Mouse (Mus musculus): ENCODE measurements around the gene Lemd1.
A peak's percentile ranks its signal among the peaks of the same experiment; 100 is the strongest.

Lemd1 gene

DNA sequence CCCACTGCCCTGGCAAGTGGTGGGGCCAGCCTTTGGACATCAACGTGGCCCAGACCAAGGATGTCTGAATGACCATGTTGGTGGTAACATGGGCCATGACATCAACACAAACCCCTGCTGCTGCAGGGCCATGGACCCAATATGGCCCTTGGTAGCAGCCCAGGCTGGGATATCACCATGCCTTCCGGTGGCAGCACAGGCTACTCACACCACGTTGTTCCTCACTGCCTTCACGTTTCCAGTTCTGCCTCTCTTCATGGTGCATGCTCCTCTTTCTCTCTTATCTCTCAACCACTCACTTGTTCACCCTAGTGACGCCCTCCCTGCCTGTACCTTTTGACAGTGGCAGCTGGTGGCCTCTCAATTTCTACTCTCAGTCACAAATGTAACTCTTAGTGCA, 53.8 kb downstream of the Lemd1 start:
- no peak for DNase-seq (ENCODE audit: low read depth, low spot score)

DNA sequence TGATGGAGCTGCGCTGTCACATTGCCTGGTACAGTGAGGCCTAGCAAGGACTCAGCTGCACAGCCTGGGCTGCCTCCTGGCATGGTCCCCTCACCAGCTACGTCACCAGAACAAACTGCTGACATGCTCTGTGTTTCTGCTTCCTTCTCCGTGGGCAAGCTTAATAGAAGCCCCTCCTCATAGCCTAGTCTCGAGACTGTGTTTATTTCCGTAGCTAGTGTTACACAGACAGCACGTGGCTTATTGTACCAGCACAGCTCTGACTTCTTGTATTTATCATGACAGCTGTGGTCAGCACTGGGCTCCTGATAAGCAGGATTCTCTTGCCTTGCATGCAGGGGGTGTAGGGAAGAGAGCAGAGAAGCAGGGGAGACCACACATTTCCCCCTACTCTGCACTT, 54.9 kb downstream of the Lemd1 start:
- no peak for DNase-seq (ENCODE audit: low read depth, low spot score)

DNA sequence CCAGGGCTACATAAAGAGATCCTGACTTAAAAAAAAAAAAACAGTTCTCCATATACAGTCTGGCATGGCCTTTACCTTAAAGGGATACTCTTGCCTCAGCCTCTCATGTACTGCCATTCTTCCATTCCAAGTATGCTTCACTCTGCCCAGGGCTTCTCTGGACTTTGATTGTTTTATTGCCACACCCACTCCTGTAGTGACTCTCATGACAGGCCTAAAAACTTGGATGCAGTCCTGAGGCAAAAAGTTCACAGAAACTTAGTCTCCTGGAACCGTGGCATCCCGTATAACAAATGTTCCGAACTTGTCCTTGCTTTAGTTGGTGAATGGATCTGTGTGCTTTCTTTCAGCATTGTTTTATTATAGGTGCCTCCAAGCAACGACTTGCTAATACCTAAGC, 55.4 kb downstream of the Lemd1 start:
- no peak for DNase-seq (ENCODE audit: low read depth, low spot score)

DNA sequence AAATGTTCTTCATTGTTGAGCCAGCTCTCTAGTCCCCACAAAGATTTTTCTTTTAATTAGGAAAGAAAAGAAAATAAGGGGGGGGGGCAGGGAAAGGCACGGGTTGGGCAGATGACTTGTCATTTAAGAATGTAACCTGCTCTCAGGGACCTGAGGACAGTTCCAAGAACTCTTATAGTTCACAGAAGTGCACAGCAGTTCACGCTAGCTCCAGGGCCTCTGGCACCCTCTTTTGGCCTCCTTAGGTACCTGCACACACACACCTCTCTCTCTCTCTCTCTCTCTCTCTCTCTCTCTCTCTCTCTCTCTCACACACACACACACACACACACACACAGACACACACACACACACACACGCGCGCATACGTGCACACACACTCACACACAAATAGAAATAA, 63.2 kb downstream of the Lemd1 start:
- DNase-seq (ENCODE audit: low read depth, low spot score) = peak; percentile 78

DNA sequence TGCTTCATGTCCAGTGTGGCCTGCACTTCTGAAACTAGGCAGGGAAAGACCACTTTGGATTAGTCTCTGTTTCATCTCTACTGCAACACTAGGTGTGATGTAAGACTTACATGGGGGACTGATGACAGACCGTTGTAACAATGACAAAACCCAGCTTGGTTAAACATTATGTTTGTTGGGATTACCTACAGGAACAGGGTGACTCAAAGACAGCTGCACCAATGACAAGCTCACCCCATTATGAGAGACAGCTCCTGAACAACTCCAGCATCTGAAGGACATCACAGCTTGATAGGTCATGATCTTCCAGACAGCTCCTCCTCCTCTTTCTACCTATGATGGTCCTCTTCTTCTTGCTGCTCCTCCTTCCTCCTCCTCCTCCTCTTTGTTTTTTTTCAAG, 69.1 kb downstream of the Lemd1 start:
- DNase-seq (ENCODE audit: low read depth, low spot score) = no peak

DNA sequence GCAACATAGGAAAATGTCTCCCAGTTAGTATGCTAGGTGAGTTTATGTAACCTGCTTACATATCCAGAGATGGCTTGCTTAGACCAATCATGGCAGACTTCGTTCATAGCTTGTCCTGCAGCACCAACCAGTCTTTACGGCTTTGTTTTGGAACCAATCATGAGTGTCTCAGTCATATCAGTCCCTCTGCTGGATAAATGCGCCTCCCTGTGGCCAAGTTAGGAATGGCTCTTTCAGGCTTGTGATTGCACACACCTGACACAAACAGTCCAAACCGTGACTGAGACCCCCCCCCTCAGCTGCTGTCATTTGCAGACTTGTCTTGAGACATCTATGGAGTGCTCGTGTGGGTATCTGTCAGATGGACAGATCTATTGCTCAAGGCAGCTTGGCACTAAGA, 69.8 kb downstream of the Lemd1 start:
- peak; percentile 92 for DNase-seq (ENCODE audit: low read depth, low spot score)

DNA sequence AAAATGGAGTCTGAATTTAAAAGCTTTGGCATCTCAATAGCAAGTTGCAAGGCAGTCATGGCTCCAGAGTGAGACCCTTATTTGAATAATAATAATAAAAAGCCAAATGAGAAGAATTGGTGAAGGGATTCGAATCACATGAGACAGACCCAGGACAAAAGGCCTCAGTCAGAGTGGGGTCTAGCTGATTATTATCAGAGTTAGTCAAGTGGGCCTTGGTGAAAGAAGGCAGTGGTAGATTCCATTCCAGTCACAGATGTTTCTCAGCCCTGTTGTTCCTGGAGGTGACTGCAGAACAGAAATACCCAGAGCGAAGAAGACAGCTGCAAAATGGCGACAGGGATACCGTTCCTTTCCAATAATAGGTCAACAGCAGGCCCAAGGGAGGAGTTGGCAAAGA, 72.4 kb downstream of the Lemd1 start:
- DNase-seq (ENCODE audit: low read depth, low spot score) = peak; percentile 61

DNA sequence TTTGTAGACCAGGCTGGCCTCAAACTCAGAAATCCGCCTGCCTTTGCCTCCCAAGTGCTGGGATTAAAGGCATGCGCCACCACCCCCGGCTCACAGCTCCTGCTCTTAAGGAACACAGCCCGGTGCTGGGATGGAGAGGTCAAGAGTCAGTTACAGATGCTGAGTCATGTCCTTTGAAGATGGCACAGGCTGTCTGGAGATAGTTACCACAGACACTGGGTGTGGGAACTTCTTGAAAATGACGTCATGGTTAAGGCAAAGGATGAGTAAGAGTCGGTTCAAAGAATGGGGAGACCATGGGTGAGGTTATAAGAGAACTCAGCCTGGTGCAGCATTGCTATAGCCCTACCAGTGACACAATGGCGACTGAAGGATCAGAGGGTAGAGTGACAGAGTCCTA, 73.3 kb downstream of the Lemd1 start:
- DNase-seq (ENCODE audit: low read depth, low spot score) = peak; percentile 92

DNA sequence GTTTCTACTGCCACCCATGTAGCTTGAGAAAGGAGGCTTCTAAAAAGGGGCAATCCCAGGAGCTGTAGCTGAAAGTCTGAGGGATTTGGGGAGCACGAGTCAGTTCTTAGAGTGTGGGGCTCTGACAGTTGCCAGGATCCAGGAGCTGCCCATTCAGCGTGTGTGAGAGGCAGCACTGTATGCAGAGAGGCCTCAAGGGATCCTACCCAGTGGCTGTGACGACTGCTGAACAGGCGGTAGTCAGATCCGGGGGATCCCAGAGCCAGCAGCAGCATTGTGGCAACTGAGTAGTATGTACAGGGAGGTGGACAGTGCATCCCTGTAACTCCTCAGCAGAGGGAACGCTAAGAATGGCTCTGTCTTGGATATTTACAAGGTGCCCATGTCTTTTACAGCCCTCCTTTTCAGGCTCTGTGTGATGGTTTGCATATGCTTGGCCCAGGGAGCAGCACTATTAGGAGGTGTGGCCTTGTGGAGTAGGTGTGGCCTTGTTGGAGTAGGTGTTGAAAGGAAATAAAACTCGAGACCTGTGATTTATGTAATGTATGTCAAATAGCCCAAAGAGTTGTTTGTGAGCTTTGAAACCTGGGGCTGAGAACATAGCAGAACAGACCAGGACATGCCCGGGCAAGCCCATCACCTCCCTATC, 74.1 kb downstream of the Lemd1 start:
- peak; percentile 80 for DNase-seq (ENCODE audit: low read depth, low spot score)

DNA sequence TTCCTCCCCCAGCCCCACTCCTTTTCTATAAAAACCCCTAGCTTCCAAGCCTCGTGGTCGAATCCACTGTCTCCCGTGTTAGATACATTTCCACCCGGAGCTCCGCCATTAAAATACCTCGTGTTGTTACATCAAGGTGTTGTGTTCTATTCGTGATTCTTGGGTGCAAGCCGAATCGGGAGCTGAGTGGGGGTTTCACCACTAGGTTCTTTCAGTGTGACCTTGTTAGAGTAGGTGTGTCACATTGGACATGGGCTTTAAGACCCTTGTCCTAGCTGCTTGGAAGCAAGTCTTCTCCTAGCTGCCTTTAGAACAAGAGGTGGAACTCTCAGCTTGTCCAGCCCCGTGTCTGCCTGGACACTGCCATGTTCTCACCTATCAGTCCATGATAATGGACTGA, 74.7 kb downstream of the Lemd1 start:
- DNase-seq (ENCODE audit: low read depth, low spot score) = peak; percentile 42

DNA sequence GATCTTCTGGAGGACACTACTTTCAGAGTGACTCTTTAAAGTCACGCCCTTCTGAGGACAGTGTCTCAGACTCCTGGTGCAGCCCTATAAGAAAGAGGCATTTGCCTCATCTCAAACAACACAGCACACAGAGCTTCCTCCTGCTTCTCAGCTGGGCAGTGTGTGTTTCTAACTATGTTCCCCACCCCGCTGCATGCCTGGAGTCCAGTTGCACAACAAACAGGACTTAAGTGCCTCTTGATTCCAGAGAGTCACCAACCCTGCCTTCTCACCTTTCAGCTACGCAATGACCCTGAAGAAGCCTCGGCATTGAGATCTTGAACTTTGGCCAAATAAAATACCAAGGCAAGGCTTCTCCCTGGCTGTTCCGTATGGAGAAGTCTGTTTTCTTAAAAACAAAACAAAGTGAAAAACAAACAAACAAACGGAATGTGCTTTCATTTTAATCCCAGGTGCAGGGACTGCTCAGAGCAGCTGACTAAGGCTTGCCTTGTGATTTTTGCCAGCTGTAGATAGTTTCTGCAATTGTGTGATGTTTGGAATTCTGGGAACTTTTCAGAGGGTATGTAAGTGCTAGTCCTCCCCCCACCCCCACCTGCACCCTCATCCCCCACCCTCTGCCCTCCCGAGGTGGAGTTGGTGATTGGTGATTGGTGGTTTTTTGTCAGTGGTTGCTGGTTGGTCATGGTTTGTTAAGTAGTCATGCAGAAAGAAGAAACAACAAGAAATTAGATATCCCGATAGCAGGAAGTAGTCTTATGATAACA, 75.7 kb downstream of the Lemd1 start:
- DNase-seq (ENCODE audit: low read depth, low spot score) = peak; percentile 56

DNA sequence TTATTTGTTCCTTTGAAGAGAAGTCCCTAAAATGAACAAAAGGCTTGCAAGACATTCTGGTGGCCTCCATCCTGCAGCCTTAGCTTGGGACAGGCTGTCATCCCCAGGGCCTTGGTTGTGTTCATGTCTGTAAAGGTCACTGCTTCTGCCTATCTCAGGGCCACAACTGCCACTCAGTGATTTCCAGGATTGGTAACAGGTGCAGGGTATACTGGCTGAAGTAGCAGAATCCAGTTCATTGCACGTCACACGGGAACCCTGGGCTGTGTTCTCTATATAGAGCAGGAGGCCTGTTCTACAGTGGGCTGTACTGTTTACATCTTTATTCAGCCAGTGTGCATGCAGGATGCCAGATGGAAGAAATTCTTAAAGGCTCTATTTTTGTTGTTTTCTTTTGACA, 76.7 kb downstream of the Lemd1 start:
- no peak for DNase-seq (ENCODE audit: low read depth, low spot score)

DNA sequence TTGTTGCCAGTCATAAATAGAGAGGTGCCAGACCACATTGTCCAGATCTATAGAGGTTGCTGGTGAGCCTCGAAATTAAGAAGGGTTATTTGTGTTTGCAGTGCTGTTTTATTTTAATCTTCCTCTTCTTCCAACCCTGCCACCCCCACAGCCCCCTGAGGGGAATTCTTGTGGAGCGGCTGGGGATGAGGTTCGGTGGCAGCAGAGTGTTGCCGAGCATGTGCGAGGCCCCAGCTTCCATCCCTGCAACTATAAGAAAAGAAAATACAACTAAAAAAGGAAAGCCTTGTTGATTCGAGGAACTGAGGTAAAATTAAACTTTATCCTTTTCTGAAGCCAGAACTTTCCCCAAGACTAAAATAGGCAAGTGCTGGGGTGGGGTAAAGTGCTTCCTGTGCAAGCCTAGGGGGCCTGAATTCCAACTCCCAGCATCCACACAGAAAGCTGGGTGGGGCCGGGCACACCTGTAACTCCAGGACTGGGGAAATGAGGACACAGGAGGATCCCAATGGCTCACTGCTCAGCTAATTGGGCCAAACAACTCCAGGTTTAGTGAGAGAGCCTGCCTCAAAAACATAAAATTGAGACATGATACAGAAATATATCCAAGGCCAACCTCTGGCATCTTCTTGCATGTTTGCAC, 77.3 kb downstream of the Lemd1 start:
- DNase-seq (ENCODE audit: low read depth, low spot score) = no peak

DNA sequence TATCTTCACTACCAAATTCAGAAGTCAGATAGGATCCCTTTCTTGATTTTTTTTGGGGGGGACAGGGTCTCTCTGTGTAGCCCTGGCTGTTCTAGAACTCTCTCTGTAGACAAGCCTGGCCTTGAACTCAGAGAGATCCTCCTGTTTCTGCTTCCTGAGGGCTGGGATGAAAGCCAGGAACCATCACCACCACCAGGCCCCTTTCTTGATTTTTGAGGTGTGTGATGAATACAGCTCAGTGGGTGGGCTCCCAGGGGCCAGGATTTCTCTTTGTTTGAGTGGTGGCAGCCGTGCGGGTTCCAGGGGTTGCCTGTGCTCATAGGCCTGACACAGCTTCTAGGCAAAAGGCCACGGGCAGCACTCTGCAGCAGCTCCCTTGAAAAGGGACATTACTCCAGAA, 80.0 kb downstream of the Lemd1 start:
- peak; percentile 69 for DNase-seq (ENCODE audit: low read depth, low spot score)

DNA sequence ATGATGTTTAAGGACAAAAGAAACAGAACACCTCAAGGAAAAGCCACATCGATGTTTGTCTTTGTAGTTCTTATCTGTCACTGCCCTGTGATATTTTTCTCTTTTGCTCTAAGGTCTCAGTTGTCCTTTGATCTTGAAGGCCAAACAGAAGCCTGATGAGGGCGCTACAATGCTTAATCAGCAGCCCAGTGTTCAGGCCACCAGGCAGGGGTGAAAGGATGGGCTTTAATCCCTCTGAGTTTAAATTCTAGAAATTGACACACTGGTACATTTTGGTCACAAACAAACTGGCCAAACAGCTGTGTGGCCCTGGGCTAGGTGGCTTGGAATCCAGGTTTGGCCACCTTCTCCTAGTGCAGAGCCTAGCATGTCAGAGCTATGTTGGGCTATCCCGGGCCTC, 85.5 kb downstream of the Lemd1 start:
- no peak for DNase-seq (ENCODE audit: low read depth, low spot score)

DNA sequence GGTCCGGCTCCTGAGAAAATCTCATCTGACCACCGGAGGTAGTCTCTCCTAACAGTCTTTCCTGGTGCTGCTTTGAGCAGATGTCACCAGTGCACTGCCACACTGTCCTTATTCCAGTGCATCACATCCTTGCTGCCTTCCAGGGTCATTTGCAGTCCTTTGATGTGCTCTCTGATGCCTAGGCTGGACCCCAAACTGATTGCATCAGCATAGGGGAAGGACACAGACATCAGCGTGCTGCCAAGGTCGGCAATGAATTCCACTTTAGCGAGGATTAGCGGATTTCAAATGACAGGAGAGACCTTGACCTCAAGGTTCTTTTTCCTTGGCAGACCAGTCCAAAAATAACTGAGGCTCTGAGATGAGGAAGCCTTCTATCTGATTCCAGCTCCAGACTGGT, 85.9 kb downstream of the Lemd1 start:
- peak; percentile 61 for DNase-seq (ENCODE audit: low read depth, low spot score)

DNA sequence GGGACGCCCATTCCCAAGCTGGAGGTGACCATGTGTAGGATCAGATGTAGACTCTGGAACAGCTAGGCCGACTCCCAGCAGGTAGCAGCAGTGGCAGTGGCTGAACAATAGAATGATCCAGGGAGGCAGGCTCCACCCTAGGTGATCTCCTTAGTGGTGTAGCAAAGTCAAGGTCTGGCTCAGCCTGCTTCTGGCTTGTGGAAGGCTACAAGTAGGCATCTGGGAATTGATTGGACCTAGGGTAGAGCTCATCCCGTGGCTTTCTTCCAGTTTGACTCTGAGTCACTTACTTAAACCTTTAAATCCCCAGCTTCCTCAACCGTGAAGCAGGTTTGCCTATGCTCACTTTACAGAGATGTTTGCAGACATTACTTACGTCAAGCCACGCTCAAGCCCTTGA, 89.4 kb downstream of the Lemd1 start:
- DNase-seq (ENCODE audit: low read depth, low spot score) = peak; percentile 93

DNA sequence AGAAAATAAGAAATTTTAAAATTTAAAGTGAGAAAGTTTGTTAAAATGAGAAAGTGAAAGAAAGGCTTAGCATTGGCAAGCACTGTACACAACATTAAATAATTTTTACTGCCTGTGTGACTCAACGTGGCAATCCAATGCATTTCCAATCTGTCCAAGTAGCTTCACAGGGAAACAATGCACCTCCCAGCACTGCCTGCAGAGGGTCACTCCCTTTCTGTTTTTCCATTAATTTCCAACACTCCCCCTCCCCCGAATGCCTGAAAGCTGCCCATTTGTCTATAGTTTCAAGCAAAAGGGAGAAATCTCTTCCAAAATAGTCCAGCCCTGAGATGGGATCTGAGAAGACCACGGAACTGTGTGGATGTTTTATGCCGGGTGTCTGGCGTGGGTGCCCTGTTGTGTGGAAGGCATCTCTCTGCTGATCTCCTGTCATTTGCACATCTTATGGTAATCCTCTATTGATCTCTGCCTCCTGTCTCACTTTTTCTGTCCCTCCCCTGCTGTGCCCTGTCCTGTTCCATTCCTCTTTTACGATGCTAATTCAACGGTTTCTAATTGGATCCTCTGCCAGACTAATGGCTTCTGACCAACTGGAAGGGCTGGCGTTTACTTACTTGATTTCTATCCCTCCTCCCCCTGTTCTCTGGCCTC, 90.4 kb downstream of the Lemd1 start:
- peak; percentile 92 for DNase-seq (ENCODE audit: low read depth, low spot score)

DNA sequence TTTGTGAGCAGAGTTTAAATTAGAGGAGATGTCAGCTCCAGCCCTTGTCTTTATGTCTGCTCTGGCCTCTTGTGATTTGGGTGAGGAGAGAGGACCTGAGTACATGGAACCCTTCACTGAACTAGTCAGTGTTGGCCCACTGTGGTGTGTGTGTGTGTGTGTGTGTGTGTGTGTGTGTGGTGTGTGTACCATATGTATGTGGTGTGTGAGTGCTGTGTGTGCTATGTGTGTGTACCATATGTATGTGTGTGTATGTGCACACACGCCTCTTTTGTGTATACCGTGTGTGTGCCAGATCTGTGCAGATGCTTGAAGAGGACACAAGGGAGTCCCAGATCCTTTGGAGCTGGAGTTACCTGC, 90.9 kb downstream of the Lemd1 start:
- DNase-seq (ENCODE audit: low read depth, low spot score) = no peak

DNA sequence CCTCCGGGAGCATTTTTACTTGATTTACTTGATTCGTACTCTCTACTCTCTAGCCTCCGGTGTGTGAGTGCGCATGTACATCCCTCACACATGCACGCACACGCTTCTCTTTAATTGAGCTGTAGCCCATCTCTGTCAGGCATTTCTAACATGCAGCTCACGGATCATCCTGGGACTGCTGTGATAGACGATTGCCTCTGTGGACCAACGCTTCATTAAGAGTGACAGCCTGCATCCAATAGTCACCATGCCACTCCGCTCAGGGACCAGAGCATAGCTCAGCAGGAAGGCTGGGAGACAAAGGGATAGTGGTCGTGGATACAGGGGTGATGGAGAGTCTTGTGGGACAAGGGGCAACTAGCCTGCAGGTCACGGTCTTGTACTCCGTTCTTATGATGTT, 91.8 kb downstream of the Lemd1 start:
- no peak for DNase-seq (ENCODE audit: low read depth, low spot score)

DNA sequence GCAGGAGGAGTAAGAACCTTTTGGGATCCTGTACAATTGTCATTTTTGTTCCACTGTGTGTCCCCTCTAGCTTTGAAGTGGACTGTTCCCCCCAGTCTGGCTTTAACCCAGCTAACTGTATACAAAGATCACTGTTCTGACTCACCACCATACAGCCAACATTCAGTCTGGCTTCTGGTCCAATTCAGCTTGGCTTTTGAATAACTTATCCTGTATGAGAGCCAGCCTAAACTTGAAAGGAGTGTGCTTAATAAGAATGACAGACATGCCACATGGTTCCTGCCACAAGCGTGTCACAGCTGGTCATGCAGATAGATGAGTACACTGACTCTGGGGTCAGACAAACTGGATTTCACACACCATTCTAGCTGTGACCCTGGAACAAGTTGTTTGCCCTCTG, 95.5 kb downstream of the Lemd1 start:
- DNase-seq (ENCODE audit: low read depth, low spot score) = no peak

DNA sequence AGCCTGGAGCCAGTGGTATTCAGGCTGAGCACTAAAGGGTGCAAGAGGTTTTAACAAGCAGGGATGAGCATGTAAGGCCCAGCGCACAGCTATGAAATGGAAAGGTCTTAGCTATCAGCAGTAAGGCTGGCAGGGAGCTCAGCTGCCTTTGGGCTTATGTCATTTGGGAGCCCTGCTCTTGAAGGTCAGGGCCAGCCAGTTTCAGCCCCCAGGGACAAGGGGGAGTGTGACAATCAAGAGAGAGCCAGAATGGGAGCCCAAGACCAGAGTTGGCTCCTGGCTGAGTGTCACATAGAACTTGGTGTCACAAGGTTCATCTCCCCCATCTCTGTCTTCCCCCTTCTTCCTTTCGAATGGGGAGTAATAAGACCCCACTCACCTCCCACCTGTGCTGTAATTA, 96.2 kb downstream of the Lemd1 start:
- no peak for DNase-seq (ENCODE audit: low read depth, low spot score)

DNA sequence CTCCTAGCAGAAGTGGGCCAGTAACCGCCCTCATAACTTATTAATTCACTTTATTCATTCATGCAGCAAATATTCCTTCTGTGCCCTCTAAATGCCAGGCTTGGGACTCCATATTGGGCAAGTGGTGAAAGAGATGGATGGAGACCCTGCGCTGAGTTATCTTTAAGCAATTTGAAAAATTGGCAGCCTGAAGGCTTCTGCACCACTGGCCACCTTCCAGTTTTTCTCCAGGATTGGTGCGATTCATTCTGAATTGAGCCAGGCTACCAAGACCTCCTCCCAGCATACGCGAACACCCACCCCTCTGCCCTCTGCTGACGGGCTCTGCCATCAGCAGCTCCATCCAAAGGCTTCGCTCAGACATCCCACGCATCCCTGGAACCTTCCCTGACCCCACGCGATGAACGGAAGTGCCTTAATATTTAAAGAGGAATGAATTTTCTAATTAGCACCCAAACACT, 96.8 kb downstream of the Lemd1 start:
- peak; percentile 95 for DNase-seq (ENCODE audit: low read depth, low spot score)
